Mouse (Mus musculus): ENCODE results near the gene Supt16.

Gene Supt16

GRCm38 (mm10) chr14:52197156-52197878 is at the start of gene Supt16:
TSS of gene Supt16 (minus strand) at chr14:52197416.
- DNase-seq (ENCODE audit: low read depth, low spot score) = peak; percentile 87

DNA sequence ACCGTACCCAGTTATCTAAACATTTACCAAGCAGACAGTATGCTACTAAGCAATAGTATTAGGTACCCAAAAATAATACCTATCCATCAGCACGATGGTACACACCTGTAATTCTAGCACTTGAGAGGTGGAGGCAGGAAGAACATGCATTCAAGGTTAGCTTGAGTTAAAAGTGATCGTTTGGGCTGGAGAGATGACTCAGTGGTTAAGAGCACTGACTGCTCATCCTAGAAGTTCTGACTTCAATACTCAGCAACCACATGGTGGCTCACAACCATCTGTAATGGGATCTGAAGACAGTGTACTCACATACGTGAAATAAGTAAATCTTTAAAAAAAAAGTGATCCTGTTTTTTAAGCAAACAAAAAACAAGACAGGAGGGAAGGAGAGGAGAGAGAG is 48.9 kb upstream of the Supt16 start:
- DNase-seq (ENCODE audit: low read depth, low spot score) = no peak

GRCm38 (mm10) chr14:52244690-52245042 is 47.5 kb upstream of the Supt16 start:
- DNase-seq (ENCODE audit: low read depth, low spot score) = no peak

GRCm38 (mm10) chr14:52244041-52244689 is 46.9 kb upstream of the Supt16 start:
- peak; percentile 98 for DNase-seq (ENCODE audit: low read depth, low spot score)

- no peak for DNase-seq (ENCODE audit: low read depth, low spot score)
These were observed 39.0 kb upstream of the Supt16 start for GRCm38 (mm10) chr14:52236216-52236615.

DNA sequence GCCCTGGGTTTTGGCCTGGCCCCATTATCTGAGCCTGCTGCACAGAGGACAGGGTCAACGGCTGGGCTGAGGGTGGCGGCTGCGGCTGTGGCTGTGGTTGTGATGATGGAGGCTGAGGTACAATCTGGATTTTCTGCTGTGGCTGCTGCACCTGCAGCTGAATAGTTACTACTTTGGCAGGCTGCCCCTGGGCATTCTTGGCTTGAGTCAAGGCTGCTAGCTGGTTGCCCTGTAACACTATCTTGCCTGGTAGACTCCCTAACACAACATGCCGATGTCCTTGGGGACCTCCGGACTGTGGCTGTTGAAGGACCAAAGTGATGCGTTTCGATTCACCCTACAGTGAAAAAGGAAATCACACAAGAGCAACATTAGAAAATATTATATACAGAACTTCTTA is 37.9 kb upstream of the Supt16 start:
- DNase-seq (ENCODE audit: low read depth, low spot score) = no peak

- no peak for DNase-seq (ENCODE audit: low read depth, low spot score)
These were observed 35.0 kb upstream of the Supt16 start for GRCm38 (mm10) chr14:52232249-52232648.

- DNase-seq (ENCODE audit: low read depth, low spot score) = no peak
These were observed 28.8 kb upstream of the Supt16 start for GRCm38 (mm10) chr14:52225972-52226371.

GRCm38 (mm10) chr14:52217261-52217660 is 20.0 kb upstream of the Supt16 start:
- DNase-seq (ENCODE audit: low read depth, low spot score) = no peak

GRCm38 (mm10) chr14:52199412-52199811 is 2.2 kb upstream of the Supt16 start:
- DNase-seq (ENCODE audit: low read depth, low spot score) = no peak

- no peak for DNase-seq (ENCODE audit: low read depth, low spot score)
These were observed 925 bp upstream of the Supt16 start for GRCm38 (mm10) chr14:52198141-52198540.

- no peak for DNase-seq (ENCODE audit: low read depth, low spot score)
These were observed 723 bp downstream of the Supt16 start for GRCm38 (mm10) chr14:52196230-52197155.

GRCm38 (mm10) chr14:52195691-52196090 is 1.5 kb downstream of the Supt16 start:
- DNase-seq (ENCODE audit: low read depth, low spot score) = peak; percentile 72

GRCm38 (mm10) chr14:52190740-52191359 is 6.4 kb downstream of the Supt16 start:
- peak; percentile 39 for DNase-seq (ENCODE audit: low read depth, low spot score)

DNA sequence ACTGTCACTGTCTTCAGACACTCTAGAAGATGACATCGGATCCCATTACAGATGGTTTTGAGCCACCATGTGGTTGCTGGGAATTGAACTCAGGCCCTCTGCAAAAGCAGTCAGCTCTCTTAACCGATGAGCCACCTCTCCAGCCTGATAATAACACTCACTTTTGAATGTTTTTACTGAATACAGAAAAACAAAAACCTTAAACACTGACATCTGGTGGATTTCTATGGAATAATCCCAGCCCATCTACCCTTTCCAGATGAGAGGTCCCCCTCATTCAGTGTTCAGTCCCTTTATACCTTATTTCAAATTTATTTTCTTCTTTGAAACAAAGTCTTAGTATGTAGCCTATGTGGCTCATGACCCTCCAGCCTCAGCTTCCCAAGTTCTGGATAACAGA is 7.7 kb downstream of the Supt16 start:
- no peak for DNase-seq (ENCODE audit: low read depth, low spot score)

GRCm38 (mm10) chr14:52188788-52189187 is 8.4 kb downstream of the Supt16 start:
- no peak for DNase-seq (ENCODE audit: low read depth, low spot score)

GRCm38 (mm10) chr14:52166571-52166970 is 30.6 kb downstream of the Supt16 start:
- no peak for DNase-seq (ENCODE audit: low read depth, low spot score)

DNA sequence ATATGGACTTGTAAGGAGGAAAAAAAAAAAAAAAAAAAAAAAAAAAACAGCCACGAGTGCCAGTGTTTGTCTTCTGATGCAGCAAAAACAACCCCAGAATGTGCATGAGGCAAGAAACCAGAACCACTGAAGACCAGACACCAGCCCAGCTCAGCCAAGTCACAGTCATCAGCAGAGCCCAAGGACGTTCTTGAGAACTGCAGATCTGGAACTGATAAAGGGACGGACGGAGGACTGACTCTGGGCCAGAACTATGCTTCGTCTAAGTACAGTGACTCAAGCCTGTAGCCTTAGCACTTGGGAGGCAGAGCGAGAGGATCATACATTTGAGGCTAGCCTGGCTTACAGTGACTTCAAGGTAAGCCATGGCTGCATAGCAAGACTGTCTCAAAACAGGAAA is 36.3 kb downstream of the Supt16 start:
- DNase-seq (ENCODE audit: low read depth, low spot score) = no peak

DNA sequence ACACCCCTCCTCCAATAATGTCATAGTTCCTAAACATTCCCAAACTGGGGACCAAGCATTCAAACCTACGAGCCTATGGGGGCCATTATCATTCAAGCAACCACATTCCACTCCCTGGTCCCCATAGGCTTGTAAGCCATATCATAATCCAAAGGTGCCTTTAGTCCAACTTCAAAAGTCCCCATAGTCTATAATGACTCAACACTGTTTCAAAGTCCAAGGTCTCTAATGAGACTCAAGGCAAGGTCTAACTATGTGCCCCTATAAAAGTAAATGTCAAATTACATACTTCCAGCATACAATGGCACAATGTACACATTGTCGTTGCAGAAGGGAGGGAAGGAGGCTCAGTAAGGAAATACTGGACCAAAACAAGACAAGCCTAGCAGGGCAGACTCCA is 42.2 kb downstream of the Supt16 start:
- no peak for DNase-seq (ENCODE audit: low read depth, low spot score)

GRCm38 (mm10) chr14:52152613-52153012 is 44.6 kb downstream of the Supt16 start:
- no peak for DNase-seq (ENCODE audit: low read depth, low spot score)

DNA sequence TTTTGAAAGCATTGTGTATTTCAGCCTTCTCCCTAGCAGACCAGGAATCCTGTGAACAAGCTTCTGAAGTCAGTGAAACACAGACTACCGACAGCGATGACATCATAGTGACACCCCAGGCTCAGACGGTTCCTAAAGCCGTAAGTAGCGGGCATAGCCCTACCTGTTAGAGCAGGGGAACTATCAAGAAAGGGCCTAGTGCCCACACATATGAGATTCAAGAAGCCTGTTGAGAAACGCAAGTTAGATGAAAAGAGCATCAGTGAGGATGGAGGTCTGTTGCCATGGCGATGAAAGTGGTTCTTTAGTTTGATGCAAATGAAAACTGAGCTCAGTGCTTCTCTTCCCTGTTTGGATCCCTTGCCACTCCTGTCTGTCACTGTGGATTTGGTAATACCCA is 45.0 kb downstream of the Supt16 start:
- DNase-seq (ENCODE audit: low read depth, low spot score) = no peak

DNA sequence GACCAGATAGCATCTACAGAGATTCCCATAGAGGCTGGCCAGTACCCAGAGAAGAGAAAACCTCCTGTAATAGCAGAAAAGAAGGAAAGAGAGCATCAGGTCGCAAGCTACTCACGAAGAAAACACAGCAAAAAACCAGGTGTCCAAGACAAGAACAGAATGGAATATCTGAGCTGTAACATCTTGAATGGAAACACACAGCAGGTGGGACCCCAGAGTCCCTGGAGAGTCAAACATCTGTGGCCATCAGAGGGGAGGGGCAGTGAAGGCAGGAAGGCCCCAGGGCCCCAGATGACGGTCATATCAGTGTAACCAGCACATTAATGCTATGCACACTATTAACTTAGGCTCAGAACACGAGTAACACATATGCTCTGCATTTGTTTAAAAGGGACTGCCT is 47.3 kb downstream of the Supt16 start:
- DNase-seq (ENCODE audit: low read depth, low spot score) = no peak
